Mouse (Mus musculus): ENCODE results near the gene Pgm2l1.

GRCm38 (mm10) chr7:100203616-100204015 lies 23.6 kb upstream of the Pgm2l1 start:
- TF ChIP-seq GATA1 (IDR thresholded peaks at IDR 0.05; ENCODE audit: borderline replicate concordance, low read length) (no peak), CTCF (IDR thresholded peaks at IDR 0.05; ENCODE audit: low read depth, low read length) (no peak), TAL1 (conservative IDR thresholded peaks at IDR 0.05; ENCODE audit: low read depth, low read length) (no peak), POLR2AphosphoS5 (IDR thresholded peaks at IDR 0.05; ENCODE audit: insufficient replicate concordance, low read depth, low read length) (no peak), GATA2 (IDR thresholded peaks at IDR 0.05; ENCODE audit: borderline replicate concordance, low read depth, low read length) (no peak)
